Mouse (Mus musculus) heart, embryonic 16.5 days (tissue): ENCODE data around the gene Ackr2. TPM values are rescaled to one million over a fixed set of nuclear protein-coding genes. Genes with fewer than 3 reads are reported as not detected.
A peak's percentile ranks its signal among the peaks of the same experiment; 100 is the strongest.

Source experiments
- ATAC-seq: fragments of 200-750 bp; cut with Nextera tagmentation; replicated peaks from 2 replicates; pipeline ENCODE4 v1.8.0; 2017; ENCODE audit warnings: moderate number of reproducible peaks; ENCODE audit not compliant: insufficient read depth, low FRiP score; ENCODE audit errors: extremely low read depth
- H3K27ac ChIP-seq: fragments of 300-500 bp; sonication (generic); 2 replicates; pipeline ENCODE4 v1.5.1; 2014; ENCODE audit warnings: mild to moderate bottlenecking, low read length, control low read depth, moderate library complexity
- H3K27me3 ChIP-seq: fragments of 300-500 bp; sonication (generic); 2 replicates; pipeline ENCODE4 v1.6.1; 2014; ENCODE audit warnings: low read length, mixed read lengths; ENCODE audit not compliant: control insufficient read depth, insufficient read depth
- H3K36me3 ChIP-seq: fragments of 300-500 bp; sonication (generic); 2 replicates; pipeline ENCODE4 v1.6.1; 2014; ENCODE audit not compliant: control insufficient read depth, insufficient read depth
- H3K4me1 ChIP-seq: fragments of 300-500 bp; sonication (generic); 2 replicates; pipeline ENCODE4 v1.6.1; 2014; ENCODE audit warnings: low read length, mixed read lengths; ENCODE audit not compliant: control insufficient read depth, insufficient read depth
- H3K4me2 ChIP-seq: fragments of 300-500 bp; sonication (generic); 2 replicates; pipeline ENCODE4 v1.6.1; 2014; ENCODE audit warnings: low read depth, mild to moderate bottlenecking, control low read depth, low read length
- H3K4me3 ChIP-seq: fragments of 300-500 bp; sonication (generic); 2 replicates; pipeline ENCODE4 v1.5.1; 2014; ENCODE audit warnings: mild to moderate bottlenecking, control low read depth, low read length
- H3K9ac ChIP-seq: fragments of 300-500 bp; sonication (generic); 2 replicates; pipeline ENCODE4 v1.6.1; 2014; ENCODE audit warnings: low read length, control low read depth
- H3K9me3 ChIP-seq: fragments of 300-500 bp; sonication (generic); replicated peaks from 2 replicates; pipeline ENCODE4 v1.6.1; 2016; ENCODE audit warnings: low read length; ENCODE audit not compliant: control insufficient read depth
- WGBS: fragments of 180-500 bp; shearing (Covaris S2); extraction: QIAGEN DNeasy Blood & Tissue Kit; methylation state at CpG from one replicate; pipeline ENCODE4 v1.1.7; 2014; 5-methylcytosine and 5-hydroxymethylcytosine counted together
- polyA plus RNA-seq: library from polyadenylated mRNA; unstranded; fragments of >200 nt; fragmentation: Nextera tagmentation; extraction: Ambion mirVana; gene quantifications from 2 replicates; pipeline ENCODE4 v1.2.1, GENCODE M21; 2015

Gene Ackr2
- polyA plus RNA-seq = 2.1 and 2.2 TPM in 2 replicates

GRCm38 (mm10) chr9:121898245-121898644, at the start of gene Ackr2:
Gene Ackr2 (plus strand): TSS chr9:121898355.
- WGBS = 76% methylated on average over 9 of the region's 9 CpGs
- Histone ChIP-seq H3K9me3 (no peaks in the 10 kb centered on the region), H3K27me3 (no peaks in the 10 kb centered on the region), H3K4me1 (0 out of 2 replicates have a peak, but pooled peaks cover 2% of the 10 kb centered on the region), H3K27ac (no peak within 1 kb of the TSS), H3K4me3 (no peak within 1 kb of the TSS), H3K36me3 (no peaks in the 10 kb centered on the region), H3K4me2 (no peak within 1 kb of the TSS), H3K9ac (no peak within 1 kb of the TSS)
- no peak for ATAC-seq

- no peak overlapping the region for H3K9ac ChIP-seq
- 98% methylated on average over 3 of the region's 3 CpGs for WGBS
Measured at GRCm38 (mm10) chr9:121854246-121854645, 43.9 kb upstream of the Ackr2 start.

DNA sequence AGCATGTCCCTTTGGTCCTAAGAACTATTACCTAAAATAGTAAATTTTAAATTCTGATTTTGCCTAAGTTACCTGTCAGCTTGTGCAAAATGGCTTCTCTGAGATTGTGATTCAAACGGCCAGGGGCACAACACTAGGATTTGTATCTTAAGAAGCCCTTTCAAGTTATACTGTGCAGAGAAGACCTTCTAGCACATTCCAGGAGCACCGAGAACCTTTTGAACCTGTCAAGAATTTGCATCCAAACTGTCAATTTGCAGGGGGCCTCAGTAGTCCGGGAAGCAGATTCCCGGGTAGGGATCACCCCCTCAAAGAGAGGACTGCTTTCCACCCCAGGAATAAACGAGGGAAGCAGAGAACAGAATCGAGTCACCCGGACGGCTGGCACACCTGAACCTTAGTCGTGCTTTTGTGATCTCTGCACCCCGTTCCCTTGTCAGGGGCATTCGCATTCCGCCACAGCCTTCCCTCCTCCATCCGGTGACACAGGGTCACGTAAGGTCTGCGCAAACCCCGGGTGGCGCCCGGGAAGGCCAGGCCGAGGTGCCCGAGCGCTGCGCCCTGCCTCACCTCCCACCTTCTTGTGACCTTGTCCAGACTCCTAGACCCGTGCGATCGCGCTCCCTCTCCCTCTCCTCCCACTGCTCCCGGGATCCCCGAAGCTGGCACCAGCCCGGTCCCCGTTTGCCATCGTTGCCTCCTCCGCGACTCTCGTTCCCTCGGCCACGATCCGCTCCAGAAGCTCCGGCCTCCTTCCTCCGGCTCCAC, 41.3 kb upstream of the Ackr2 start:
- Histone ChIP-seq H3K36me3 (no peaks in the 10 kb centered on the region; the same call in none of the 2 replicates), H3K4me3 (peak overlapping the region; percentile 89), H3K9me3 (no peaks in the 10 kb centered on the region), H3K4me2 (peak overlapping the region; percentile 75), H3K4me1 (peaks cover 16% of the 10 kb centered on the region), H3K9ac (peak overlapping the region; percentile 94), H3K27ac (peak overlapping the region; percentile 98), H3K27me3 (no peaks in the 10 kb centered on the region)
- 1% methylated on average over 39 of the region's 39 CpGs for WGBS
- peak; percentile 25 for ATAC-seq

More at GRCm38 (mm10) chr9:121854246-121854645, 43.9 kb upstream of the Ackr2 start:
- Histone ChIP-seq H3K27me3 (no peaks in the 10 kb centered on the region), H3K4me1 (peaks cover 16% of the 10 kb centered on the region), H3K27ac (no peak overlapping the region), H3K9me3 (no peaks in the 10 kb centered on the region), H3K36me3 (peaks cover 9% of the 10 kb centered on the region), H3K4me2 (no peak overlapping the region), H3K4me3 (no peak overlapping the region)
- no peak for ATAC-seq

DNA sequence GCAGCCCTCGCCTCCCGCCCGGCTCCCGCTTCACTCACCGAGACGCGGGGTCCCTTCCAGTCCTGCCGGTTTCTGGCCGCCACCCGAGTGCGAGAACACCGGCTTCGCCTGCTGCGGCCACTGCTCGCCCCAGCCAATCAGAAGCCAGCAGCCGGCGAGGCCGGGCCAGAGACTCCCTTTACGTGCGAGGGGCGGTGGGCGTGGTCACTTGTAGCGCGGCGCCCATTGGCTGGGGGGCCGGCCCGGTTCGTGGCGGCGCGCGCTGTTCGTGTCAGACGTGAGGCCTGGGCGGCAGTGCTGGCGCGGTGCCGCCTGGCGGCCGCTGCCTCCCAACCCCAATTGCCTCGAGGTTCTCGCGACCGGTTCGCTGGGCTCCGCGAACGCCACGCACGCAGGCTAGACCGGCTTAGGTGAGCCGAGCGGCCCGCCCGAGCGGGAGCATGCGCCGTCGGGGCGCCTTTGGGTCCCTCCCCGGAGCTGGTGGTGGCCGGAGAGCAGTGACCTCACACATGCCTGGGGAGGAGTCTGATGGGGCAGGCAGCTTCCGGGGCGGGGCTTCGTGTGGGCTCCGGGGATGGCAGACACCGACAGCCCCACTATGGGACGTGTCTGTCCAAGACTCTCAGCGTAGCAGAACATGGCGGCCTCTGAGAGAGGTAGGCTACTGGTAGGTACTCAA, 40.5 kb upstream of the Ackr2 start:
- WGBS = under 1% methylated on average over 70 of the region's 70 CpGs
- H3K36me3 ChIP-seq = no peaks in the 10 kb centered on the region
- H3K4me3 ChIP-seq = peak overlapping the region; percentile 89
- H3K4me2 ChIP-seq = peak overlapping the region; percentile 75
- peak overlapping the region; percentile 98 for H3K27ac ChIP-seq
- peaks cover 16% of the 10 kb centered on the region for H3K4me1 ChIP-seq
- peak; percentile 96 for ATAC-seq
- no peaks in the 10 kb centered on the region for H3K27me3 ChIP-seq
- H3K9ac ChIP-seq = peak overlapping the region; percentile 94
- H3K9me3 ChIP-seq = no peaks in the 10 kb centered on the region

DNA sequence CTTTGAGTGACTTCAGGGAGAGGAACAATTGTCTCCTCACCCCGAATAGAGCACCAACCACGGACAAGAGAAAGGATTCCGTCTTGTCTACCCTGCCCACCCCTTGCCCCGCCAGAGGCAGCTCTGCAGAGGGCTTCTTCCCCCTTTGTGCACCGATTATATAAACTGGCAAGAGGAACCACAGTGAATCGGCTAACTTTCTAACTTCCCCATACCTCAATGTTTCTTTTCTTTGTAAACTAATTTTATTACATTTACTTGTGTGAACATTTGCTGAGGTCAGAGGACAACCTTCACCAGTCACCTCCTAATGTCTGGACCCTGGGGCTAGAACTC, 40.0 kb upstream of the Ackr2 start, which contains the start of gene Higd1a:
TSS of gene Higd1a (minus strand) at position 210 of the 336 bp plus-strand sequence.
- ATAC-seq = no peak

DNA sequence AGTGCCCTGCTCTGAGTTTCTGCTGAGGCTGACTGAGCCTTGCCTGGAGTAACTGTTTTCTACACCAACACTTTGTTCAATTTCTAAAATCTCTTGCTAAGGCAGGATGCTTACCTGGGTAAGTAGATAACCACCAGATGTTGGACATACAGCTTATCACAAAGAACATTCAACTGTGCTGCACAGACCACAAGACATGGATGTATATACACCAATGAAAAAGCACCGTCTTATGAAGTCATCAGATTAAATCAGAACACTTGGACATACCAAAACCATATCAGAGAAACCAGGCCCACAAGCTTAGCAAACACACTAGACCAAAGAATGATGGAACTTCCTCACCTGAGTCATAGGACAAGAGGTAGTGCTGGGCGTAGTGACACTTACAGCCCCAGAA, 38.8 kb upstream of the Ackr2 start:
- no peak overlapping the region for H3K4me2 ChIP-seq
- H3K9ac ChIP-seq = no peak overlapping the region
- H3K27ac ChIP-seq = no peak overlapping the region
- ATAC-seq = no peak
- no peaks in the 10 kb centered on the region for H3K36me3 ChIP-seq
- H3K9me3 ChIP-seq = no peaks in the 10 kb centered on the region
- H3K27me3 ChIP-seq = no peaks in the 10 kb centered on the region
- no peak overlapping the region for H3K4me3 ChIP-seq
- 93% methylated on average over 2 of the region's 2 CpGs for WGBS
- H3K4me1 ChIP-seq = peaks cover 16% of the 10 kb centered on the region

More for the DNA sequence above, 40.0 kb upstream of the Ackr2 start, which contains the start of gene Higd1a:
- peak within 1 kb of the TSS; percentile 89 for H3K4me3 ChIP-seq
- H3K9ac ChIP-seq = peak within 1 kb of the TSS; percentile 94
- 13% methylated on average over 6 of the region's 6 CpGs for WGBS
- peaks cover 16% of the 10 kb centered on the region for H3K4me1 ChIP-seq
- H3K27ac ChIP-seq = peak within 1 kb of the TSS; percentile 98
- H3K4me2 ChIP-seq = peak within 1 kb of the TSS; percentile 75
- no peaks in the 10 kb centered on the region for H3K9me3 ChIP-seq
- no peaks in the 10 kb centered on the region for H3K36me3 ChIP-seq
- H3K27me3 ChIP-seq = no peaks in the 10 kb centered on the region

DNA sequence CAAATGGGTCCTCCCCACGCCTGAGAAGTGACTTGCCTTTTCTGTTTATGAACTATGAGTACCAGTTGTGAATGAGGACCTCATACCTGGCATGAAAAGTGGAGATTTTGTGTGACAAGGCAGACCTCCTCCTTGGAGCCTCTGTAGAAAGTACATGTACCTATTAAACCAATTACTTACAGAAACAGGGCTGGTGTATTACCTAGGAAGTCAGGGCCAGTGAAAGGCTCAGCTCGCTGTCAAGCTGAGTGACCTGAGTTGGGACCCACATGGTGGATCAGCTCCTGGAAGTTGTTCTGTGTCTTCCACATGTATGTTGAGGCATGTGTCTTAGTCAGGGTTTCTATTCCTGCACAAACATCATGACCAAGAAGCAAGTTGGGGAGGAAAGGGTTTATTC, 37.2 kb upstream of the Ackr2 start:
- Histone ChIP-seq H3K4me3 (no peak overlapping the region), H3K27me3 (no peaks in the 10 kb centered on the region), H3K9ac (no peak overlapping the region), H3K4me2 (no peak overlapping the region), H3K9me3 (no peaks in the 10 kb centered on the region), H3K36me3 (no peaks in the 10 kb centered on the region), H3K27ac (no peak overlapping the region), H3K4me1 (peaks cover 11% of the 10 kb centered on the region)
- ATAC-seq = no peak
- WGBS = 84% methylated on average over 2 of the region's 2 CpGs

DNA sequence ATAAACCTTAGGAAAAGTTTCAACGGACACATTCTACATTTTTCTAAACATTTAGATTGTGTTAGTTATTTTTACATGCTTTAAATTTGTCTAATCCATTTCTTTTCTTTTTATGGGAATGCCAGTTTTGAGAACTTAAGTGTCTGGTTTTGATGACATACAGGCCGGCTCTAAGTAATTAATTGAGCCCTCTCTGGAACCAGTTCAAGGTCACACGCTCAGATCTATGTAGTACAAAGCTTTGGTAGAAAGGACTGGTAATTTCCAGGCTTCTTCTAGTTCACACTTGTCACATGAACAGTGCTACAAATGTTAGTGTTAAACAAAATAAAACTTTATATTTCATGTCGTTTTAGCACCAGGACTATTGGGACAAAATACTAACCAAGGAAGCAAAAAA, 33.3 kb upstream of the Ackr2 start:
- no peaks in the 10 kb centered on the region for H3K9me3 ChIP-seq
- no peak overlapping the region for H3K4me2 ChIP-seq
- 67% methylated on average over 4 of the region's 4 CpGs for WGBS
- H3K4me1 ChIP-seq = no peaks in the 10 kb centered on the region
- H3K36me3 ChIP-seq = no peaks in the 10 kb centered on the region
- H3K27ac ChIP-seq = no peak overlapping the region
- H3K4me3 ChIP-seq = no peak overlapping the region
- no peak for ATAC-seq
- no peak overlapping the region for H3K9ac ChIP-seq
- no peaks in the 10 kb centered on the region for H3K27me3 ChIP-seq

- Histone ChIP-seq H3K27me3 (no peaks in the 10 kb centered on the region), H3K4me2 (no peak overlapping the region), H3K9ac (no peak overlapping the region), H3K9me3 (no peaks in the 10 kb centered on the region), H3K36me3 (no peaks in the 10 kb centered on the region), H3K4me1 (no peaks in the 10 kb centered on the region), H3K27ac (no peak overlapping the region), H3K4me3 (no peak overlapping the region)
- no peak for ATAC-seq
- 48% methylated on average over 3 of the region's 3 CpGs for whole genome bisulfite sequencing
Measured at GRCm38 (mm10) chr9:121865425-121866008, 32.6 kb upstream of the Ackr2 start.
